Mouse (Mus musculus) intestine, embryonic 14.5 days (tissue): ENCODE results near the gene Cnpy3. TPM values are rescaled to one million over a fixed set of nuclear protein-coding genes. Genes with fewer than 3 reads are reported as not detected.

Experiments
- ATAC-seq: fragments of 200-750 bp; cut with Nextera tagmentation; replicated peaks from 2 replicates; pipeline ENCODE4 v1.8.0; 2017; ENCODE audit warnings: low read depth, moderate number of reproducible peaks, moderate TSS enrichment, moderate library complexity; ENCODE audit not compliant: low FRiP score, low TSS enrichment
- DNase-seq: peaks from one replicate; pipeline ENCODE4 v3.0.0-alpha.2; 2018; ENCODE audit warnings: low spot score
- H3K27ac ChIP-seq: fragments of 300-500 bp; sonication (generic); 2 replicates; pipeline ENCODE4 v1.5.1; 2014; ENCODE audit warnings: low read depth, mild to moderate bottlenecking, control low read depth
- H3K27me3 ChIP-seq: fragments of 300-500 bp; sonication (generic); replicated peaks from 2 replicates; pipeline ENCODE4 v1.6.1; 2014; ENCODE audit warnings: low read length, control low read depth; ENCODE audit not compliant: control insufficient read depth, insufficient read depth
- H3K36me3 ChIP-seq: fragments of 300-500 bp; sonication (generic); 2 replicates; pipeline ENCODE4 v1.6.1; 2014; ENCODE audit warnings: low read length, control low read depth; ENCODE audit not compliant: control insufficient read depth, insufficient read depth
- H3K4me1 ChIP-seq: fragments of 300-500 bp; sonication (generic); replicated peaks from 2 replicates; pipeline ENCODE4 v1.6.1; 2014; ENCODE audit warnings: low read length, control low read depth, mixed read lengths; ENCODE audit not compliant: control insufficient read depth, insufficient read depth
- H3K4me2 ChIP-seq: fragments of 300-500 bp; sonication (generic); 2 replicates; pipeline ENCODE4 v1.6.1; 2014; ENCODE audit warnings: low read length
- H3K4me3 ChIP-seq: fragments of 300-500 bp; sonication (generic); 2 replicates; pipeline ENCODE4 v1.5.1; 2014; ENCODE audit warnings: low read depth, low read length, control low read depth, mixed read lengths
- H3K9ac ChIP-seq: fragments of 300-500 bp; sonication (generic); 2 replicates; pipeline ENCODE4 v1.6.1; 2014; ENCODE audit warnings: mild to moderate bottlenecking, low read length
- H3K9me3 ChIP-seq: fragments of 300-500 bp; sonication (generic); 2 replicates; pipeline ENCODE4 v1.6.1; 2016; ENCODE audit warnings: low read length, control low read depth; ENCODE audit not compliant: control insufficient read depth
- WGBS: fragments of 180-500 bp; shearing (Covaris S2); extraction: QIAGEN DNeasy Blood & Tissue Kit; methylation state at CpG from one replicate; pipeline ENCODE4 v1.1.7; 2014; 5-methylcytosine and 5-hydroxymethylcytosine counted together
- polyA plus RNA-seq: library from polyadenylated mRNA; unstranded; fragments of >200 nt; fragmentation: Nextera tagmentation; extraction: Ambion mirVana; gene quantifications from 2 replicates; pipeline ENCODE4 v1.2.1, GENCODE M21; 2014

The Cnpy3 gene
- polyA plus RNA-seq, 1 experiment from 2014 or later = 69.0 TPM

- Histone ChIP-seq H3K9me3 (no peaks in the 10 kb centered on the region), H3K27ac (no peak overlapping the region), H3K27me3 (no peaks in the 10 kb centered on the region), H3K4me3 (no peak overlapping the region), H3K9ac (no peak overlapping the region), H3K4me1 (peaks cover 9% of the 10 kb centered on the region), H3K4me2 (no peak overlapping the region), H3K36me3 (peaks cover 18% of the 10 kb centered on the region; the same call in 1 of the 2 replicates)
- ATAC-seq (no peak), DNase-seq (no peak)
- WGBS = 89% methylated on average over 5 of the region's 5 CpGs
Observed at GRCm38 (mm10) chr17:46749282-46749681, 2.7 kb downstream of the Cnpy3 start.

GRCm38 (mm10) chr17:46747806-46748205 lies 4.2 kb downstream of the Cnpy3 start:
- Histone ChIP-seq H3K27me3 (no peaks in the 10 kb centered on the region), H3K9ac (no peak overlapping the region), H3K4me2 (no peak overlapping the region), H3K27ac (no peak overlapping the region), H3K36me3 (peaks cover 26% of the 10 kb centered on the region), H3K9me3 (no peaks in the 10 kb centered on the region), H3K4me3 (no peak overlapping the region), H3K4me1 (peaks cover 9% of the 10 kb centered on the region)
- 88% methylated on average over 2 of the region's 2 CpGs for WGBS
- DNase-seq (no peak), ATAC-seq (no peak)

DNA sequence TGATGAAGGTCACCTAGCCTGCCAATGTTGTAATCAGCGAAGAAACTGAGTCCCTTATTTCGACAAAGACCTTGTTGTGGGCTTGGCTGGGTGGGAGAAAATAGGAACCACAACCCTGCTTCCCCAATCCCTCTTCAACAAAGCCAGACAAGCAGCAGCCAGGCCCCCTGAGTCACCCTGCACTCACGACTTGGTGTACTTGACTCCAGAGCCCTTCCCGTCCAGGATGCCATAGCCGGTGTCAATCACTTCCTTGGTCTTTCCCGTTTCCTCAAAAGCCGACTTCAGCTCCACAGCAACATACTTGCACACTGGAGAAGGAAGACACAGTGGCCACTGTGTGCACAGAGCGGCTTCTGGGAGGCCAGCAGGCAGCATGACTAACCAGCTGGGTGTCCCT lies 4.8 kb downstream of the Cnpy3 start:
- ATAC-seq (no peak), DNase-seq (no peak)
- Histone ChIP-seq H3K4me3 (no peak overlapping the region), H3K36me3 (peaks cover 30% of the 10 kb centered on the region), H3K4me2 (no peak overlapping the region), H3K27ac (no peak overlapping the region), H3K4me1 (peaks cover 9% of the 10 kb centered on the region), H3K9ac (no peak overlapping the region), H3K27me3 (no peaks in the 10 kb centered on the region), H3K9me3 (no peaks in the 10 kb centered on the region)
- 85% methylated on average over 8 of the region's 8 CpGs for WGBS

- Histone ChIP-seq H3K9ac (no peak overlapping the region), H3K27ac (no peak overlapping the region), H3K27me3 (no peaks in the 10 kb centered on the region), H3K4me3 (no peak overlapping the region), H3K4me2 (no peak overlapping the region), H3K36me3 (peaks cover 30% of the 10 kb centered on the region), H3K4me1 (0 out of 2 replicates have a peak, but pooled peaks cover under 1% of the 10 kb centered on the region), H3K9me3 (no peaks in the 10 kb centered on the region)
- 90% methylated on average over 2 of the region's 2 CpGs for whole genome bisulfite sequencing
- no peak for DNase-seq
- ATAC-seq = no peak
Observed at GRCm38 (mm10) chr17:46745506-46745905, 6.5 kb downstream of the Cnpy3 start.

DNA sequence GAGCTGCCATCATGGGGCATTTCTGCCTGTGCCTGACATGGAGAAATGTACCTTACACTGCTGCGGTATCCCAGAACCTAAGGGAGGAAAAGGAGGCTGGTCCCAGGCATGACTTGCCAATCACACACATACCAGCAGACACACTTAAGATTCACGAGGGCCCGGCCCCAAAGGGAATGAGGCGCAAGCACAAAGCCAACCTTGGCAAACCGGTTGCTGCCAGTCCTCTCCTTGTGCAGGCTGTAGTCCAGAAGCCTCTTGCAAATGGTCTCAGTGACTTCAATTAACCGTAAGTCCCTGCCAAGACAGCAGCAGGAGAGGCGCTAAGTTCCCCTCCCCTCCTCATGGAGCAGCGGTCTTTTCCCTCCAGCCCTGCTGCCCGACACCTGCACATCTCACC lies 9.0 kb downstream of the Cnpy3 start:
- Histone ChIP-seq H3K36me3 (peaks cover 30% of the 10 kb centered on the region), H3K4me2 (no peak overlapping the region), H3K27ac (no peak overlapping the region), H3K4me1 (no peaks in the 10 kb centered on the region), H3K4me3 (no peak overlapping the region), H3K9me3 (no peaks in the 10 kb centered on the region), H3K27me3 (no peaks in the 10 kb centered on the region), H3K9ac (no peak overlapping the region)
- DNase-seq (no peak), ATAC-seq (no peak)
- 87% methylated on average over 9 of the region's 9 CpGs for WGBS

DNA sequence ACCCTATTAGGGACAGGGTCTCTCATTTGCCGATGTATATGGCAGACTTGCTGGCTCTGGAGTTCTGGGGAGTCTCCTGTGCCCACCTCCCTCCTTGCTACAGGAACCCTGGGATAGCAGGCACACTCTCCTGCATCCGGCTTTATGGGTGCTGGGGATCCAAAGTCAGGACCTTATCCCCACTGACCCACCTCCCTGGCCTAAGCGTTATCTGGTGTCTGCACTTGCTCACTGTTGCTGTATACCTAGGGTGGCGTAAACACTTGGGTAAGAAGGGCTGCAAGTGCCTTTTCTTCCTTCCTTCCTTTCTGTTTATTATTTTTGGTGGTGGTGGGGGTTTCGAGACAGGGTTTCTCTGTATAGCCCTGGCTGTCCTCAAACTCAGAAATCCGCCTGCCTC lies 10.7 kb downstream of the Cnpy3 start:
- Histone ChIP-seq H3K9me3 (no peaks in the 10 kb centered on the region), H3K27me3 (no peaks in the 10 kb centered on the region), H3K4me1 (no peaks in the 10 kb centered on the region), H3K36me3 (peaks cover 25% of the 10 kb centered on the region), H3K4me2 (no peak overlapping the region), H3K27ac (no peak overlapping the region), H3K4me3 (no peak overlapping the region), H3K9ac (no peak overlapping the region)
- DNase-seq (no peak), ATAC-seq (no peak)
- 86% methylated on average over 6 of the region's 6 CpGs for WGBS

GRCm38 (mm10) chr17:46736160-46736559 lies 15.9 kb downstream of the Cnpy3 start:
- Histone ChIP-seq H3K4me2 (no peak overlapping the region), H3K27me3 (no peaks in the 10 kb centered on the region), H3K27ac (no peak overlapping the region), H3K4me1 (no peaks in the 10 kb centered on the region), H3K9ac (no peak overlapping the region), H3K36me3 (peaks cover 17% of the 10 kb centered on the region), H3K4me3 (no peak overlapping the region), H3K9me3 (no peaks in the 10 kb centered on the region)
- no peak for ATAC-seq
- 52% methylated on average over 9 of the region's 10 CpGs for WGBS
- no peak for DNase-seq

- WGBS = 88% methylated on average over 7 of the region's 7 CpGs
- no peaks in the 10 kb centered on the region for H3K4me1 ChIP-seq
- ATAC-seq = no peak
Observed at GRCm38 (mm10) chr17:46735287-46735686, 16.7 kb downstream of the Cnpy3 start.

GRCm38 (mm10) chr17:46734055-46734454 lies 18.0 kb downstream of the Cnpy3 start:
- Histone ChIP-seq H3K4me3 (no peak overlapping the region), H3K4me1 (no peaks in the 10 kb centered on the region), H3K9ac (no peak overlapping the region), H3K27ac (no peak overlapping the region), H3K27me3 (peaks cover 7% of the 10 kb centered on the region; the same call in 1 of the 2 replicates), H3K4me2 (no peak overlapping the region), H3K9me3 (no peaks in the 10 kb centered on the region), H3K36me3 (peaks cover 17% of the 10 kb centered on the region)
- 92% methylated on average over 3 of the region's 3 CpGs for WGBS
- DNase-seq = no peak
- ATAC-seq = no peak

More at GRCm38 (mm10) chr17:46735287-46735686, 16.7 kb downstream of the Cnpy3 start:
- H3K27ac ChIP-seq = no peak overlapping the region
- H3K36me3 ChIP-seq = peaks cover 17% of the 10 kb centered on the region
- no peak overlapping the region for H3K4me2 ChIP-seq
- no peak overlapping the region for H3K4me3 ChIP-seq
- DNase-seq = no peak
- no peaks in the 10 kb centered on the region for H3K27me3 ChIP-seq
- no peaks in the 10 kb centered on the region for H3K9me3 ChIP-seq
- H3K9ac ChIP-seq = no peak overlapping the region
